Mouse (Mus musculus): ENCODE data around the gene Rsph3b.
A peak's percentile ranks its signal among the peaks of the same experiment; 100 is the strongest.
"Not testable (repeated sequence)": the region's sequence is repeated elsewhere in the genome, so short reads cannot be mapped to it uniquely, and the experiment has no call there.

Rsph3b gene

DNA sequence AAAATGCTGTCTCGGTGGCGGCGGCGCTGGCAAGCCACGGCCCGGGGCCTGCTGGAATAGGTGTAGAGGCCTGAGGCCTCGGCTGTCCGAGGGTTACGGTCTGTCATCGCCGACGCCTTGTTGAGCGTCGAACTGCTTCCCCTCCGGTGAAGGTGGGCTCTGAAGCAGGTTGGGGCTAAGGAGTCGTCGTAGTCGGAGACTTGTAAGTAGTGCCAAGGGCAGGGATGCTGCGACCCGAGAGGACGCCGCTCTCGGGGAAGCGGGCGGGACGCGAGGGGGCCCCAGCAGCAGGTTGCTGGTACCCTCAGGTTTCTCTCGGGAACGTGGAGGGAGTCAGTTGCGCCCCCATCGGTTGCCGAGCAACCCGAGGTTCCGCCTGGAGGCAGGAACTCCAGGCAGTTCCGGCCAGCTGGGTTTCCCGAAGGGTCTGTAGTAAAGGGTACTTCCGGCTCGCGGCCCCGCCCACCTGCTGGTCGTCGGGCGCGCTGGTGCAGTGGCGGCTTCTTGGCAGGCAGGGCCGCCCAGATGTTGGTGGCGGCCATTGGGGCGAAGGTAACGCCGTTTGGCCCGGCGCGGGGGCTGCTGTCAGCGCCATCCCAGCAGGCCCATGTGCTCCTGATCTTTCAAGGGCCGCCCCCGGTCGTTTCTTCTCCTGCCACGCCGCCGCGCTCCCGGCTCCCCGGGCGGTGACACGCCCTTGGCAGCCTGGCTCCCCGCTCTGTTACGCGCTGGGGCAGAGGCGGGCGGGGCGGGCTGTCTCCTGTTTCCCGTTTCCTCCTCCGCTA, at the start of gene Rsph3b:
Gene Rsph3b, minus strand, starts transcription at position 699 of the 785 bp plus-strand sequence.
- ATAC-seq (ENCODE audit: low TSS enrichment) = peak; percentile 91

DNA sequence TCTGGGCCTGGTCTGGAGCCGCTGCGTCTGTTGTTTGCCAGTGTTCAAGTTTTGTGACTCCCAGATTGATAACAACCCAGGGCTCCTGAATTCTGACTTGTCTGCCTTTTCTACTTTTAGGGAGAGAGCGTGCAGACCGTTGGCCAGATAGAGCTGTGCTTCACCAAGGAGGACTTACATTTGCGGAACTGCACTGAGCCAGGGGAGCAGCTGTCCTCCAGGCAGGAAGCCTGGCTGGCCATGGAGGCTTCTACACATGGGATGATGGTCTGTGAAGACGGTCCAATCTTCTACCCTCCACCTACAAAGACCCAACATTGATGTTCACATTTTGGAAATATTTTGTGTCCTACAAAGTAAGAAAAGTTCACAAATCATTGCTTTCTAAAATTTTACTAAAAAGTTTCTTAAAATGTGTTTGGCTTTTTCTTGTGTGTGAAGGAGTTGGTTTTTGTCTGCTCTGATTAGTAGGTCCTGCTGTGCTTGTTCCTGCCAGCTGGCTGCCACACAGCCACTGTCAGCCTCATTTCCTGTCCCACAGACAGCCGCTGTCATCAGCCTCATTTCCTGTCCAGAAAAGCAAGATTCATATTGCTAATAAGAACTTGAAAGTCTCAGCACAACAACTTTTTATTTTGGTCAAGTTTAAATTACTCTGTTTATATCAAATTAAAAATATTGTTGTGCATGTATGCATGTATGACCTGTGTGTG, 49.5 kb upstream of the Rsph3b start:
- not testable (repeated sequence) for ATAC-seq (ENCODE audit: low TSS enrichment)

DNA sequence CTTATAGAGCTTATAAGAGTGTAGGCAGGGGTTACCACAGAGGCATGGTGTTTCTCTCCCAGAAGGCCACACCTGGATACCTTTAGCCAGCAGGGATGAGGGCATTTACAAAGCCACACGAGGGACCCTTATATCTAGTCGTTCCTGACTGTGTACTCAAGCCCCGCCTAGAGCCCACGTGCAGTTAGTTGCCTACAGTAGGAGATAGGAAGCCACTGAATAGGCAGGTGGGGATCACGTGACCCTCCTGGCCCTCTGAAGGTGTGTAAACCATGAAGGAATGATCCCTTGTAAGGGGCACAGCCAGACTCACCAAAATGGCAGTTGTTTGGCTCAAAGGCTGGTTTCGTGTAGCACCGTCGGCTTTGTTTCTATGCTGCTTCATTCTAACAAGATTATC, 48.3 kb upstream of the Rsph3b start:
- not testable (repeated sequence) for ATAC-seq (ENCODE audit: low TSS enrichment)

DNA sequence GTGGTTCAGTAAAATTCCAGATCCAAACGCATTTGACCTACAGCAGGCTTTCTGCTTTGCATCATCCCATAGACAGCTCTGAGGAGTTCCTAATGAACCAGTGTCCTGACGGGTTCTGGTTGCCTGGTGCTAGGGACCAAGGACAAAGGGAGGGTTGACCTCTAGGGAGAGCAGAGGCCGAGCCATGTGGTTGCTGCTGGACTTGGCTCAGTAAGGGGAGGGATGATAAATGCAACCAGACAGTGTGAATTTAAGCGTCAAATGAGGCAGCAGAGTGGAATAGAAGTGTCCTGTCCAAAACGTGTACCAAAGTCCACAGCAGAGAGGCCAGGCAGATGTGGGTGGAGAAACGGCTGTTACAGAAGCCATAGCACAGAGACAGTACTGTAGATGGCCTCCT, 47.0 kb upstream of the Rsph3b start:
- not testable (repeated sequence) for ATAC-seq (ENCODE audit: low TSS enrichment)

DNA sequence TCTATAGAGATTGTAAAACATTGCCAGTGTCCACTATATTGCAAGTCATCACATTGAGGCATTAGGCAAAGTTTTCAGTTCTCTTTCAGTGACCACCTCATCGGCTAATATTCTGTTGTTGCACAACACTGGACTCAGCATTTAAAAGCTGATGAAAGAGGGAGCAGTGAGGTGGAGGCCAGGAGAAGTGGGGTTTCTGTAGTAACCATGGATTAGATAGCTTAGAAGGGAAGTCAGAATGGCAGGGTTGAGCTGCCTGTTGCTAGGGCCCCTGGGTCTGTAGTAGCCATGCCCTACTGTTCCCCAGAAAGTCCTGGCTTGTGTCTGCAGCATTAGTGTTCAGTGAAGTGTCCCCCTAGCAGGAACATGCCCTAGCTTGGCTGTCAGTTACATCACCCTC, 37.6 kb upstream of the Rsph3b start:
- not testable (repeated sequence) for ATAC-seq (ENCODE audit: low TSS enrichment)

DNA sequence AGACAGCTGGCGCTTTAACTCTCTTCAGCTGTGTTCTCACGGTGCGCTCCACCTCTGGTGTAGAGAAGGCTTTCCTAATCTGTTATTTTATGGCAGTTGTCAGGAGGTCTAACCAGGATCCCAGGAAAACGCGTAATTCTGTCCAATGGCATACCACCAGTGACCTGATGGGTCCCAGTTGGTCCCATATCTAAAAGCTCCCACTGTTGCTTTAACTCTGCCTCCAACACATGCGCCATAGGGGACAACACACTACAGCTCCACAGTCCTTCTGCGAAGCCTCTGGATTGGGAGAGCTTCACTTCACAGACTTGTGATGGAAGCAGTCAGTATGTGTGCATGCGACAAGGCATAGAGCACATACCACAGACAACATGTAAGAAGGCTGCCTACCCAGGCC, 31.7 kb upstream of the Rsph3b start:
- not testable (repeated sequence) for ATAC-seq (ENCODE audit: low TSS enrichment)

DNA sequence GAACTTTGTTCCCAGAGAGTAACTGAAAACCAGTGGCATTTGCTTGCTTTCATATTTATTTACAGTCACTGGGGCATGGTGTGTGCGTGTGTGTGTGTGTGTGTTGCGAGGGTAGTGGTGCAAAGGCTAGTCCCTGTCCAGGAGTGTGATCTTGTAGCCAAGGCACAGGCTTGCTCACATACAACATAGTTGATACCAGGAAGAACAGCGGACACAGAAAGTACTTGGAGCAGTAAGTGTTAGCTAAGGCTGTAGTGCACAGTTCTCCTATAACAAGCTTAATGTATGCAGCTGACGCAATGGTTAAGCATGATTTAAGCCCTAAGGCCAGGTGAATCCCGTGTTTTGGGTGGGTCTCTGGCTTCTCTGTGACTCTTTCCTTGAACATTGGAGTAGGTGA, 30.9 kb upstream of the Rsph3b start:
- 0 out of 2 replicates have a peak, but pooled peaks have one; percentile 19 for ATAC-seq (ENCODE audit: low TSS enrichment)

DNA sequence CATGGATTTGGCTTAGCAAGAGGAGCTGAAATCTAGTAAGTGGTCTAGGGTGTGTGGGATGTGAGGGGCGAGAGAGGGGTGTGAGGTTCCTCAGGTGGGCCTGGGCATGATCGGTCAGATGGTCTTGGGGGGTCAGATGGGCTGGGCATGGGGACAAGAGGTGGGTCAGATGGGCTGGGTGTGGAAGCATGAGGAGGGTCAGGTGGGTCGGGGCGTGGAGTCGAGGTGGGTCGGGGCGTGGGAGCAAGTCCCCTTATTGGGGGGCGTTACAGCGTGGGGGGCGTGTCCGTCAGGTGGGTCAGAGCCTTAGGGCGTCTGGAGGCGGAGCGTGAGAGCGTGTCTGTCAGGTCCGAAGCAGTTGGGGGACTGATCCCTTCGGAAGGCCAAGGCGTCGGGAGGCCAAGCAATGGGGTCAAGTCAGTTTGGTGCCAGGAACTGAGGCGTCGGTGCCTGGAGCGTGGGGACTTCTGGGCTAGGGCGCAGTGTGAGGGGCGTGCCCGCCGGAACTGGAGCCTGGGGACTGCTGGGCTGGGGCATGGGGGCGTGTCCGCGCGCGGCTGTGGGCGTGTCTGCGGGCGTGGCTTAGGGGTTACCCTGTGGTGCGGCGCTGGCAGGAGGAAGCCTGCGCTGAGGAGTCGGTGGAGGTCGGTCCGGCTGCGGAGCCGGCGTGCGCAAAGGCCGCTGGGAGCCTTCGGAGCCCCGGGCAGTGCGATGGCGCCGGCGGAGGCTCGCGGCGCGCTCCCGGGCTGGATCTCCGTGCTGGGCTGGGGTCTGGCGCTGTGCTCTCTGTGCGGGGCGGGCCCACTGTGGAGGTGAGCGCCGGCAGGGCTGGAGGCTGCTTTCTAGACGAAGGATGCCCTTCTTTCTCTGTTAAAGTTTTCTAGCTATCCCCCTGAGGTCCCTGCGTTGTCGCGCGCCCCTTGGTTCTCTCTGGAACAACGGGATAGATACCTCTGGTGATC, 30.1 kb upstream of the Rsph3b start, which contains the start of gene Gm49721:
Gene Gm49721, plus strand, starts transcription at position 618 of the 962 bp plus-strand sequence.
- ATAC-seq (ENCODE audit: low TSS enrichment) = peak; percentile 92

DNA sequence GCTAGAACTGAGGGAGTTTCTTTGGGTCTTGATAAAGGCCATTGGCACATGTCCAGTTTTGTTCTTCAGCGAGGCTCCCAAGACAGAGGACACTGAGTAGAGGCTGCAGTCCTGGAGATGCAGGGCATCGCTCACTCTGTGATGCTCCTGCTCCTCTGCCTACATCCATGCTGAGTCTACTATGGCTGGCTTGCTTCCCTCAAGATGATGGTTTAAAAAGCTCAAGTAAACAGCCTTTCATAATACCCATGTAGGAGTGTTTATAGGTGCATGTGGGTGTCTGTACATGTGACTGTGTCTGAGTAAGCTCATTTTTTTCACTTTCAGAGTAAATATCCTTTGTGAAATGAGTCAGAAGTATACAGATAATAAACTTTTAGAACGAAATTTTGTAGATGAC, 26.5 kb upstream of the Rsph3b start:
- ATAC-seq (ENCODE audit: low TSS enrichment) = peak; percentile 62

DNA sequence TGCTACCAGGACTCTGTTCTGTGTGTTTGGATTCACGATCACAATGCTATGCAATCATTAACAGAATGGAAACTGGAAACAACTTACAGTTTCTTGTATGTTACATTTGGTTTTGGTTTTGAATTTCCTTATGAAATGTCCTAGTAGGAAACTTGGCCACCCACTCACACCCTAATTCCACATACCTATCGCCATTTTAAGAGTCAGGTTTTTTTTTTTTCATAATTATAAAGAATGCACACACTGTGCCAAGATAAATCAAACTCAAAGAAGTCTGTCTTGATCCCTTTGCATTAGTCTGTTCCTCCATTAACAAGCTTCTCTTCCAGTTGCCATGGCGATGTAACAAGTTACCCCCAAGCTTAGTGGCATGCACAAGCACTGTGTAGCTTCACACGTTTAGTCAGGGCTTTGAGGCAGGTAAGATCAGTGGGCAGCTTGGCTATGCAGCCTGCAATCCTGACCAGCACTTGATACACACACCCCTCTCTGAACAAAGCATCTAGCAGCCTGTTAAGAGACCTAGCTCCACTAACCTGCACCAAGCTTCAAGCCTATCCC, 24.4 kb upstream of the Rsph3b start:
- not testable (repeated sequence) for ATAC-seq (ENCODE audit: low TSS enrichment)

DNA sequence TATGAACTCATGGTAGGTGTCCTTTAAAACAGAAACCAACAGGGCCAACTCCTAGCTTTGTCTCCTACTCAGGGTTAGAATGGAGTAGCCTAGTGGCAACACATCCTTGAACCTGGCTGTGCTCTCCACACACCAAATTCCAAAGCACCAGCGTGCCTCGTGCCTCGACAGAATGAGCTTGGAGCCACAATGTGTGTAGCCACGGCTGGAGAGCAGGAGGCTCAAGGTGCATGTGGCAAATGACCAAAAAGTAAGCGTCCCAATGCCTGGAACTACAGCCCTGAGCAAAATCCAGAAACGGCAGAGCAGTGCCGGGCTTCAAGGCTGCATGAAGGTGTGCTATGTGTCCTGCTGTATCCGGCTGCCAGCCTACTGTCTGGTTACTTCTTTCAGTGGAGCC, 22.8 kb upstream of the Rsph3b start:
- ATAC-seq (ENCODE audit: low TSS enrichment) = not testable (repeated sequence)

DNA sequence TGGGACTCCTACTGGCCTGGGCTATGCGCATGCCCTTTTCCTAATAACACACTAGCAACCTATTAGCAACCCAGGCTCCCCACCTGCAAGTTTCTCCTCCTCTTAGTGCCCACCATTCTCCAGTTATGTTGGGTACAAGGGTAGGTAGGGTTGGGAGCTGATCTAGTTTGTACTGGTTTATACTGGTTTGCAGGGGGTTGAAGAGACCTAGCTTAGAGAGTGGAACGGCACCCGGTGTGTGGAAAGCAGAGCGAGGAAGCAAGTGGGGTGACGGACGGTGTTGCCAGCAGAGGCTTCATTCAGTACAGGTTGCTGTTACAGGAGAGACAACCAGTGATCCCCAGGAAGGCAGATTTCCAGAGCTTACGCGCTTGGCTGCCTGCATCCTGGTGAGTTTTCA, 21.9 kb upstream of the Rsph3b start, which contains the start of gene Rnaset2b:
Gene Rnaset2b, plus strand, starts transcription at position 301 of the 400 bp plus-strand sequence.
- not testable (repeated sequence) for ATAC-seq (ENCODE audit: low TSS enrichment)

DNA sequence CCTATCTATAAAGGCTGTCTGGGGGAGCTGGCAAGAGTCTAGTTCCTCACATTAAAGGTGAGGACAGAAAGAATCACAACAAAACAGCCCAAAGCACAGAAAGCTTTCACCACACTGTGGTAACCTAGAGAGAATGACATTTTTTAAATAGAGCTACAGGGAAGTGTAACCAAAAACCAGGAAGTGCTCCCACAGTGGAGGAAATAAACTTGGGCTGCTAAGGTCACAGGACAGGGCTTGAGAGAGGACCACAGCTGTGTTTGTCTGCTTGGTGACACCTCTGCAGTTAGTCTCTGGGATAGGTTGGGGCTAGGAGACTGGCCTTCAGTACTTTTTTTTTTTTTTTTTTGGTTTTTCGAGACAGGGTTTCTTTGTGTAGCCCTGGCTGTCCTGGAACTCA, 19.2 kb upstream of the Rsph3b start:
- not testable (repeated sequence) for ATAC-seq (ENCODE audit: low TSS enrichment)

DNA sequence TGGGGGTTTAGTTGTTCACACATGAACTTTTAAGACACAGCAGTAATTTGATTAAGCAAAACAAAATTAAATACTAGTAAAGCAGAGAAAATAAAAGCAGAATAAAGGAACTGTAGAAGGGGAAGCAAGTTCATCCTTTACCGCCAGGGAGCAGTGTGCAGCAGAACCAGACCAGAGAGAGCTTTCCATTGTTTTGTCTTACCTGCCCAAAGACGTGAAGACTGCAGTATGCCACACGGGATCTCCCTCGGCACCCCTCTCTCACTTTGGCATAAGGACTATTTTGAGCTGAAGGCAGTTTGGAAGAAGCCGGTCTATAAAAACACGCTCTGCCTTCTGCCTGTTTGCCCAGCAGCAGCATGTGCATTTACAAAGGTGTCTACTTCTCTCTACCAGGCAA, 16.9 kb upstream of the Rsph3b start:
- ATAC-seq (ENCODE audit: low TSS enrichment) = not testable (repeated sequence)

DNA sequence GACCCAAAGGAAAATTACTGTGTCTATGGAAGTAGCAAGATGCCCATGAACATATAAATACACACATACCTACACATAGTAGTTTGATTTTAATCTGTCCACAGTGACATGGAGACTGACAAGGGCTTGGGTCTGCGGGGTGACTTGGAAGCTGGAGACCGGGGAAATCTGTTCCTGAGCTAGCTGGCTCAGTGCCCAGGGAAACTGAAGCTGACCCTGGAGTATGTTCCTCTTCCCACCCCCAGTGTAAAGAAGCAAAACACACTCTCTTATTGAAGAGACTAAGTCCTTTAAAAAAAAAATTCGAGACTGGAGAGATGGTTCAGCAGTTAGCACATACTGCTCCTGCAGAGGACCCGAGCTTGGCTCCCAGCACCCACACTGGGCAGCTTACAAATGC, 14.5 kb upstream of the Rsph3b start:
- not testable (repeated sequence) for ATAC-seq (ENCODE audit: low TSS enrichment)

DNA sequence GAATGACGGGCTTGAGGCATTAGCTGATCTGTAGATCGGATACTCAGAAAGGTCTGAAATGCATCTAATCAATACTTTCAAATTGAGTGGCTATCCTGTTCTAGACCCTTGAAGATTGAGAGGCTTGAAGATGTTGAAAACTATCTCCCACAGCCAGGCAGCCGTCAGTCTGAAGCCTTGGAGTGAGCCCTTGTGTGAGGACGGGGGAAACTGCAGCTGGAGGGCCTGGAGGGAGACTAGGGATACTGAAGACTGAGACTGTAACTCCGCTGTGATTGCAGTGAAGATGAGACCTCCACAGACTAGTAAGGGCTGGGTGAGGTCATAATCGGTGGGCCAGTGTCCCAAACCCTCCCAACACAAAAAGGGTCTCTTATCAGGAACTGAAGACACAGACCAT, 13.9 kb upstream of the Rsph3b start:
- ATAC-seq (ENCODE audit: low TSS enrichment) = not testable (repeated sequence)

DNA sequence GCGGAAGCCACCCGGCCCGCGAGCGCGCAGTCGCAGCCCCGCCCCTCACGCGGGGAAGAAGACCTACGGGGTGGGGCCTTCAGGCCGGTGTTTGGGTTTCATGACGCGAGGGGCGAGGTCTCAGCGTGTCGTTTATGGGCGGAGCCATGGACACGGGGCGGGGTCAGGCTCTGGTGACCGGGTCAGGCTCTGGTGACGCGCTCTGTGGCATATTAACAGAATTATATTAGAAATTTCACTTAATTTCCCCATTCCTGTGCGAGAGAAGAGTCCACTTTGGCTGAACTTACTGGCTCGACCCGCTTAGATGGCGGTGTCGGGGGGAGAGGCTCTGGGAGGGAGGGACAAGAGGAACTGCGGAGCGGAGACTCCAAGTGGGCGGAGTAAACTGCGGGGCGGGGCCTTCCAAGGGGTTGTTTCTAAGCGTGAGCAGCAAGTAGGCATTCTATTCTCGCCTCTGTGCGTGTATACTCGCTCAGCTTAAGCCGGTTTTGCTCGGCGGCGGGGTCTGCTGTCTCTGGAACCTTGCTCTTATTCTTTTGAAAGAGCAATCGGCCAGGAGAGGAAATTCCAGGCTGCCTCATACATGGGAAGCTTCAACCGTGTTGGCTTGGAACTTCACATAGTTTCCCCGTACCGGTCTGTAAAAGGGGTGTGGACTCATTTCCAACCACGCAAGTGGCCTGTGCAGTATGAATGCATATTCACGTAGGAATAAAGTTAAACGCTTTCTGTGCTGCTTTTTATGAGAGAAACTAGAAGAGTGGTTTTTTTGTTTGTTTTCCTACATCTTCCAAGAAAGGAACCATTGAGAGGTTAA, 12.9 kb upstream of the Rsph3b start:
- ATAC-seq (ENCODE audit: low TSS enrichment) = peak; percentile 92

DNA sequence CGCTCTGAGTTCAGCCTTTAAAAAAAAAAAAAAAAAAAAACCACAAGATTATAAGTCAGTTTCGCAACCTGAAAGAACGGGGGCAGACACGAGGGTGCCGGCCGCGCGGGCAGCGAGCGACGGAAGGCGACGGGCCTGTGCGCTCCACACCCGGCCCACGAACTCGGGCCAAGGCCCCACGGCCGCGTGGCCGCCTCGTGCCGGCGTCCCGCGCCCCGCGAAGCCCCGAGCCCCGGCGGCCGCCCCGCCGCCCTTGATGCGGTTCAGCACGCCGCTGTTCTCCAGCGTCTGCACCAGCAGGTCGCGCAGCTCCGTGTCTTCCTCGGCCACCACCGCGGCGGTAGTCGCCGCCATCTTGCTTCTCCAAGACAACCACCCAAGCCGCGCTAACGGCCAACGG, 12.3 kb upstream of the Rsph3b start, which contains the start of gene Tagap1:
Gene Tagap1, minus strand, starts transcription at position 381 of the 400 bp plus-strand sequence.
- ATAC-seq (ENCODE audit: low TSS enrichment) = peak; percentile 29

DNA sequence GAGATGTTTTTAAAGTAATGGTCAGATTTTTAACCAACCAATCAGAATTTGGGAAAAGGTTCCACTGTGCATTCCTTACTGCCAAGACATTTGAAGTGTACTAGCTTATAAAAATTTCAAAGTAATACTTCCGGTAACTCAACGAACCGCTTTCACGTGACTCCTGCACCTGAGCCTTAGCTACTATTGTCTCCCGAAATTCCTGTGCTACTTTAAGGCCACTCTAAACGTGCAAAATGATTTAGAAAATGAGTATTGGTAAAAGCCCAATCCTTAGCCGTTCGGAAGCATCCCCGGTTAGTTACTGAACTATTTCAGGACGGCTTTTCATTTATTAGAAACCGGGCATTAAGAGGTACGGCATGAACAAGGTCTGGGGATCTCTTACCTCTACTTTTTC, 11.9 kb upstream of the Rsph3b start:
- ATAC-seq (ENCODE audit: low TSS enrichment) = not testable (repeated sequence)

DNA sequence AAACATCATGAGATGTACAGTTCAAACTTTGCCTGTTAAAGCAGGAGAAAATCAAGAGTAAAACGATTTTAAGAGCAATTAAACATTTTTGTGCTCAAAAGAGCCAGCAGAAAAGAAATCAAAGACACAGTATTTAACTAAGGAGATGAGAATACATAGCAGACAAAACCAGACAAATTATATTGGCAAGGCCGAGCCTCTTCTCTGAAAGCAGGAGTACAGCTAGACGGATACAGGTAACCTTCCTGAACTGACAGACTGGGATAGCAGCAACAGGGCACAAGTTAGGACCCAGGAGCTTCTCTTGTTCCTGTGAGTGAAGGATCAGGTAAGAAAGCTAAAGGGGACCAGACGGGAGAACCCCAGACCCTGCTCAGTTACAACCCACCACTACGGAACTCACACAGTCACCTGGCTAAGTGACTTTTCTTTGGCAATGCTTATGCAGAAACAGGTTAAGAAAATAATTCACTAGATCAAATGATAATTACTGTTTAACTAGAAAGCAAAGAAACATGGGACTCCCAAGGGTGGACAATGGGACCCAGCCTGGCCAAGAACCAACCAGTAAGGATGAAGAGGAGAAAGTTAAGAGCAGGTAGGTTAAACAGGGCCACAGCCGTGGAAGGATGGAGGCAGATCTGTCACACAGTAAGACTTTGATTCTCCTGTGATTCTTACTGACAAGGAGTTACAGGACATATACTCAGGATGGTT, 11.2 kb upstream of the Rsph3b start:
- not testable (repeated sequence) for ATAC-seq (ENCODE audit: low TSS enrichment)
